ENCODE assay signal across 8 mouse cellular contexts in genomic region chr13:55405783-55406390, GRCm38 (mm10). TPM values are rescaled to one million over a fixed set of nuclear protein-coding genes. Genes with fewer than 3 reads are reported as not detected.
A peak's percentile ranks its signal among the peaks of the same experiment; 100 is the strongest.
DNase-seq lines count a peak whose midpoint lies in the region; ATAC-seq lines count a peak whose summit lies in the region.

No protein-coding gene starts in this region.

- H3K4me2 ChIP-seq in kidney, embryonic 16.5 days (replicated peaks; ENCODE audit: low read depth, low read length) = peak overlapping the region; percentile 6; the same call in 1 of the 2 replicates
- H3K4me2 ChIP-seq in embryonic facial prominence, embryonic 11.5 days (ENCODE audit: low read depth, low read length) = no peak overlapping the region
- H3K4me2 ChIP-seq in hindbrain, embryonic 16.5 days (ENCODE audit: low read length) = peak overlapping the region; percentile 42; the same call in 1 of the 2 replicates

- H3K4me1 ChIP-seq in kidney, embryonic 16.5 days (ENCODE audit: insufficient read depth, low read length) = 0 out of 2 replicates have a peak, but pooled peaks cover 3% of the 10 kb centered on the region
- H3K4me1 ChIP-seq in embryonic facial prominence, embryonic 11.5 days (ENCODE audit: control insufficient read depth, insufficient read depth, low read length) = no peaks in the 10 kb centered on the region
- H3K4me1 ChIP-seq in hindbrain, embryonic 16.5 days (ENCODE audit: control insufficient read depth, insufficient read depth, low read depth, low read length) = peaks cover 9% of the 10 kb centered on the region

- intact Hi-C loops in gastrocnemius, postnatal 36 days (cut with DNase I) = no loop called here

- no peaks in the 10 kb centered on the region for H3K9me3 ChIP-seq in kidney, embryonic 16.5 days (ENCODE audit: low read length)
- H3K9me3 ChIP-seq in embryonic facial prominence, embryonic 11.5 days (replicated peaks; ENCODE audit: control insufficient read depth, low read length) = no peaks in the 10 kb centered on the region
- H3K9me3 ChIP-seq in hindbrain, embryonic 16.5 days (ENCODE audit: control insufficient read depth, low read length) = no peaks in the 10 kb centered on the region

- no peak overlapping the region for H3K27ac ChIP-seq in kidney, embryonic 16.5 days (ENCODE audit: low read length)
- H3K27ac ChIP-seq in embryonic facial prominence, embryonic 11.5 days (replicated peaks; ENCODE audit: low read depth, low read length) = no peak overlapping the region
- peak overlapping the region; percentile 44 for H3K27ac ChIP-seq in hindbrain, embryonic 16.5 days (ENCODE audit: low read depth, low read length)

- 68% methylated on average over 13 of the region's 13 CpGs for WGBS in kidney, embryonic 16.5 days
- WGBS in embryonic facial prominence, embryonic 11.5 days = 68% methylated on average over 13 of the region's 13 CpGs
- 48% methylated on average over 13 of the region's 13 CpGs for WGBS in hindbrain, embryonic 16.5 days

- H3K4me3 ChIP-seq in kidney, embryonic 16.5 days (ENCODE audit: low read length) = no peak overlapping the region
- H3K4me3 ChIP-seq in embryonic facial prominence, embryonic 11.5 days (ENCODE audit: low read depth, low read length) = no peak overlapping the region
- no peak overlapping the region for H3K4me3 ChIP-seq in hindbrain, embryonic 16.5 days (ENCODE audit: low read length)

- H3K9ac ChIP-seq in kidney, embryonic 16.5 days (replicated peaks; ENCODE audit: low read length) = peak overlapping the region; percentile 42
- peak overlapping the region; percentile 48 for H3K9ac ChIP-seq in embryonic facial prominence, embryonic 11.5 days (replicated peaks; ENCODE audit: low read length)
- peak overlapping the region; percentile 43; the same call in 1 of the 2 replicates for H3K9ac ChIP-seq in hindbrain, embryonic 16.5 days (ENCODE audit: low read depth, low read length)

- DNase-seq in kidney, postnatal 25 days = no peak
- DNase-seq in embryonic facial prominence, embryonic 11.5 days (ENCODE audit: low spot score) = peak; percentile 10
- DNase-seq in gastrocnemius, postnatal 36 days = no peak
- DNase-seq in adrenal gland, postnatal 36 days = no peak
- no peak for DNase-seq in right cerebral cortex, postnatal 4 days

- H3K27me3 ChIP-seq in kidney, embryonic 16.5 days (ENCODE audit: insufficient read depth, low read length) = no peaks in the 10 kb centered on the region; the same call in 1 of the 2 replicates
- no peaks in the 10 kb centered on the region; the same call in 1 of the 2 replicates for H3K27me3 ChIP-seq in embryonic facial prominence, embryonic 11.5 days (ENCODE audit: control insufficient read depth, insufficient read depth, low read length)
- H3K27me3 ChIP-seq in hindbrain, embryonic 16.5 days (replicated peaks; ENCODE audit: control insufficient read depth, insufficient read depth, low read length) = no peaks in the 10 kb centered on the region

- no peaks in the 10 kb centered on the region for H3K36me3 ChIP-seq in kidney, embryonic 16.5 days (ENCODE audit: insufficient read depth, low read length)
- no peaks in the 10 kb centered on the region for H3K36me3 ChIP-seq in embryonic facial prominence, embryonic 11.5 days (replicated peaks; ENCODE audit: control insufficient read depth, insufficient read depth, low read depth, low read length)
- H3K36me3 ChIP-seq in hindbrain, embryonic 16.5 days (ENCODE audit: control insufficient read depth, insufficient read depth, low read length) = no peaks in the 10 kb centered on the region

- peak; percentile 26; the same call in 1 of the 2 replicates for ATAC-seq in kidney, embryonic 16.5 days (ENCODE audit: low FRiP score, low TSS enrichment)
- ATAC-seq in embryonic facial prominence, embryonic 11.5 days (replicated peaks; ENCODE audit: insufficient number of reproducible peaks, low FRiP score, low TSS enrichment, low read depth) = no peak
- peak; percentile 62 for ATAC-seq in hindbrain, embryonic 16.5 days
- ATAC-seq in monocyte, adult 5-6 weeks (replicated peaks; ENCODE audit: insufficient number of reproducible peaks, low FRiP score, low TSS enrichment, poor library complexity, severe bottlenecking) = peak; percentile 19; the same call in 1 of the 2 replicates

RNA-seq across cellular contexts. Expression of gene Slc34a1, which starts 7.9 kb away (rescaled TPM):
- 366 and 385 TPM in 2 replicates for polyA plus RNA-seq in kidney, embryonic 16.5 days (2015; fragmentation: Nextera tagmentation; extraction: Ambion mirVana)
- 0.14 TPM in 1 of 2 replicates, not detected in the other for polyA plus RNA-seq in embryonic facial prominence, embryonic 11.5 days (2014; fragmentation: Nextera tagmentation; extraction: Ambion mirVana)
- polyA plus RNA-seq in hindbrain, embryonic 16.5 days (2015; fragmentation: Nextera tagmentation; extraction: Ambion mirVana) = 0.05 TPM in 1 of 2 replicates, not detected in the other
- total RNA-seq in monocyte, adult 5-6 weeks (2017) = not detected in 3 replicates
- not detected for total RNA-seq in gastrocnemius, postnatal 36 days (2021)
- total RNA-seq in adrenal gland, postnatal 36 days (2021) = not detected

RNA-seq across cellular contexts. Expression of gene Pfn3, which starts 9.1 kb away (rescaled TPM):
- 0.46 TPM in 1 of 2 replicates, not detected in the other for polyA plus RNA-seq in kidney, embryonic 16.5 days (2015; fragmentation: Nextera tagmentation; extraction: Ambion mirVana)
- polyA plus RNA-seq in embryonic facial prominence, embryonic 11.5 days (2014; fragmentation: Nextera tagmentation; extraction: Ambion mirVana) = not detected in 2 replicates
- polyA plus RNA-seq in hindbrain, embryonic 16.5 days (2015; fragmentation: Nextera tagmentation; extraction: Ambion mirVana) = 1.1 and 1.4 TPM in 2 replicates
- total RNA-seq in monocyte, adult 5-6 weeks (2017) = not detected in 3 replicates
- not detected for total RNA-seq in gastrocnemius, postnatal 36 days (2021)
- total RNA-seq in adrenal gland, postnatal 36 days (2021) = not detected

RNA-seq across cellular contexts. Expression of gene F12, which starts 20.7 kb away (rescaled TPM):
- polyA plus RNA-seq in kidney, embryonic 16.5 days (2015; fragmentation: Nextera tagmentation; extraction: Ambion mirVana) = 0.28 and 0.79 TPM in 2 replicates
- polyA plus RNA-seq in embryonic facial prominence, embryonic 11.5 days (2014; fragmentation: Nextera tagmentation; extraction: Ambion mirVana) = not detected in 2 replicates
- 0.14 and 0.38 TPM in 2 replicates for polyA plus RNA-seq in hindbrain, embryonic 16.5 days (2015; fragmentation: Nextera tagmentation; extraction: Ambion mirVana)
- total RNA-seq in monocyte, adult 5-6 weeks (2017) = 0.11 to 0.95 TPM in 2 of 3 replicates, not detected in the other
- total RNA-seq in gastrocnemius, postnatal 36 days (2021) = not detected
- total RNA-seq in adrenal gland, postnatal 36 days (2021) = under 1 TPM in 1 of 2 experiments, not detected in 1; 0.30 TPM

RNA-seq across cellular contexts. Expression of gene Rgs14, which starts 36.4 kb away (rescaled TPM):
- polyA plus RNA-seq in kidney, embryonic 16.5 days (2015; fragmentation: Nextera tagmentation; extraction: Ambion mirVana) = 1.1 and 1.3 TPM in 2 replicates
- 0.53 and 0.56 TPM in 2 replicates for polyA plus RNA-seq in embryonic facial prominence, embryonic 11.5 days (2014; fragmentation: Nextera tagmentation; extraction: Ambion mirVana)
- polyA plus RNA-seq in hindbrain, embryonic 16.5 days (2015; fragmentation: Nextera tagmentation; extraction: Ambion mirVana) = 0.27 and 0.44 TPM in 2 replicates
- 21.8 to 43.9 TPM (median 40.8 TPM) in 3 replicates for total RNA-seq in monocyte, adult 5-6 weeks (2017)
- under 1 TPM; 0.27 to 0.48 TPM for total RNA-seq in gastrocnemius, postnatal 36 days (2021)
- under 1 TPM; 0.49 to 0.86 TPM for total RNA-seq in adrenal gland, postnatal 36 days (2021)

RNA-seq across cellular contexts. Expression of gene Grk6, which starts 39.0 kb away (rescaled TPM):
- polyA plus RNA-seq in kidney, embryonic 16.5 days (2015; fragmentation: Nextera tagmentation; extraction: Ambion mirVana) = 17.4 and 25.6 TPM in 2 replicates
- 50.4 and 59.7 TPM in 2 replicates for polyA plus RNA-seq in embryonic facial prominence, embryonic 11.5 days (2014; fragmentation: Nextera tagmentation; extraction: Ambion mirVana)
- polyA plus RNA-seq in hindbrain, embryonic 16.5 days (2015; fragmentation: Nextera tagmentation; extraction: Ambion mirVana) = 15.8 and 25.0 TPM in 2 replicates
- 179 to 219 TPM (median 207 TPM) in 3 replicates for total RNA-seq in monocyte, adult 5-6 weeks (2017)
- 10 to 100 TPM in 1 of 2 experiments, 1 to 10 TPM in 1; 9.1 to 10.8 TPM for total RNA-seq in gastrocnemius, postnatal 36 days (2021)
- total RNA-seq in adrenal gland, postnatal 36 days (2021) = 10 to 100 TPM; 34.5 to 49.4 TPM
